Mouse (Mus musculus) kidney, embryonic 14.5 days (tissue): Measurements from ENCODE around the gene Ccz1. TPM values are rescaled to one million over a fixed set of nuclear protein-coding genes. Genes with fewer than 3 reads are reported as not detected.
A peak's percentile ranks its signal among the peaks of the same experiment; 100 is the strongest.
"Not testable (repeated sequence)": the region's sequence is repeated elsewhere in the genome, so short reads cannot be mapped to it uniquely, and the experiment has no call there.

Experiments
- ATAC-seq: fragments of 200-750 bp; cut with Nextera tagmentation; 2 replicates; pipeline ENCODE4 v1.8.0; 2017; ENCODE audit warnings: moderate number of reproducible peaks, mild to moderate bottlenecking, moderate TSS enrichment, moderate library complexity; ENCODE audit not compliant: low FRiP score, low TSS enrichment
- H3K27ac ChIP-seq: fragments of 300-500 bp; sonication (generic); 2 replicates; pipeline ENCODE4 v1.5.1; 2014; ENCODE audit warnings: low read depth, mild to moderate bottlenecking, low read length, moderate library complexity, mixed read lengths
- H3K27me3 ChIP-seq: fragments of 300-500 bp; sonication (generic); 2 replicates; pipeline ENCODE4 v1.6.1; 2014; ENCODE audit warnings: mild to moderate bottlenecking, low read length; ENCODE audit not compliant: control insufficient read depth, insufficient read depth
- H3K36me3 ChIP-seq: fragments of 300-500 bp; sonication (generic); 2 replicates; pipeline ENCODE4 v1.6.1; 2014; ENCODE audit warnings: low read length, mixed read lengths; ENCODE audit not compliant: control insufficient read depth, insufficient read depth
- H3K4me1 ChIP-seq: fragments of 300-500 bp; sonication (generic); 2 replicates; pipeline ENCODE4 v1.6.1; 2014; ENCODE audit warnings: low read length, mixed read lengths; ENCODE audit not compliant: control insufficient read depth, insufficient read depth
- H3K4me2 ChIP-seq: fragments of 300-500 bp; sonication (generic); replicated peaks from 2 replicates; pipeline ENCODE4 v1.6.1; 2014; ENCODE audit warnings: low read depth, mild to moderate bottlenecking, low read length
- H3K4me3 ChIP-seq: fragments of 300-500 bp; sonication (generic); 2 replicates; pipeline ENCODE4 v1.5.1; 2014; ENCODE audit warnings: mild to moderate bottlenecking, low read length
- H3K9ac ChIP-seq: fragments of 300-500 bp; sonication (generic); 2 replicates; pipeline ENCODE4 v1.6.1; 2014; ENCODE audit warnings: low read depth, mild to moderate bottlenecking, low read length, moderate library complexity
- H3K9me3 ChIP-seq: fragments of 300-500 bp; sonication (generic); 2 replicates; pipeline ENCODE4 v1.6.1; 2016; ENCODE audit warnings: low read length; ENCODE audit not compliant: control insufficient read depth
- WGBS: fragments of 180-500 bp; shearing (Covaris S2); extraction: QIAGEN DNeasy Blood & Tissue Kit; methylation state at CpG from one replicate; pipeline ENCODE4 v1.1.7; 2014; 5-methylcytosine and 5-hydroxymethylcytosine counted together
- polyA plus RNA-seq: library from polyadenylated mRNA; unstranded; fragments of >200 nt; fragmentation: Nextera tagmentation; extraction: Ambion mirVana; gene quantifications from 2 replicates; pipeline ENCODE4 v1.2.1, GENCODE M21; 2014

Ccz1 gene
- polyA plus RNA-seq, 1 experiment from 2014 or later, result 97.1 TPM

DNA sequence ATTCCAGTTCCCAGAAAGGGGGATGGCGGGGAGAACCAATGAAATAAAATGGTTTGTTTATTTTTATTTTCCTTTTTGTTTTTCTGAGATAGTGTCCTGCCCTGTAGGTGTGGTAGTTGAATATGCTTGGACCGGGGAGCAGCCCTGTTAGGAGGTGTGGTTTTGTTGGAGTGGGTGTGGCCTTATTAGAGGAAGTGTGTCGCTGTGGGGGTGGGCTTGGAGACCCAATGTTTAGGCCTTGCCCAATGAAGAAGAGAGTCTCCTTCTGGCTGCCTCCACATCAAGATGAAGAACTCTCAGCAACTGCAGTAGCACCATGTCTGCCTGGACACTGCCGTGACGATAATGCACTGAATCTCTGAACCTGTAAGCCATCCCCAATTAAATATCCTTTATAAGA is 25.2 kb upstream of the Ccz1 start:
- H3K9ac ChIP-seq, result no peak overlapping the region
- H3K4me3 ChIP-seq, result no peak overlapping the region
- no peak overlapping the region for H3K27ac ChIP-seq
- H3K36me3 ChIP-seq, result no peaks in the 10 kb centered on the region
- no peak overlapping the region for H3K4me2 ChIP-seq
- no peak for ATAC-seq
- H3K9me3 ChIP-seq, result peaks cover 3% of the 10 kb centered on the region; the same call in 1 of the 2 replicates
- no peaks in the 10 kb centered on the region for H3K4me1 ChIP-seq
- 94% methylated on average over 5 of the region's 5 CpGs for WGBS
- no peaks in the 10 kb centered on the region for H3K27me3 ChIP-seq

DNA sequence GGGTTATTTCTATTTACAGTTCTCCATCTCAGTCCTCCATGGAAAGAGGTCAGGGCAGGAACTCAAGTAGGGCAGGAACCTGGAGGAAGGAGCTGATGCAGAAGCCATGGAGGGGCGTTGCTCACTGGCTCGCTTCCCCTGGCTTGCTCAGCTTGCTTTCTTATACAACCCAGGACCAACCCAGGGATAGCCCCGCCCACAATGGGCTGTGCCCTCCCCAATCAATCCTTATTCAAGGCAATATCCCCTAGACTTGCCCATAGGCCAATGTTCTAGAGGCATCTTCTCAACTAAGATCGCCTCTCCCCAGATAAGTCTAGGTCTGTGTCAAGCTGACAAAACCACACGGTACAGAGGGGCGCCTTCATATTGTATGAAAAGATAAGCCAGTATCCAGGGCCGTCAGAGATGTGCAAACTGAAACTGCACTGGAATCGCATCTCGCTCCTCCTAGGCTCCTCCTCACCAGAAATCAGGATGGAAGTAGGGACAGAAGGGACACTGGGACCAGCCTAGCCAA is 24.5 kb upstream of the Ccz1 start:
- Histone ChIP-seq H3K27me3 (no peaks in the 10 kb centered on the region), H3K9ac (no peak overlapping the region), H3K9me3 (peaks cover 3% of the 10 kb centered on the region; the same call in 1 of the 2 replicates), H3K4me1 (no peaks in the 10 kb centered on the region), H3K36me3 (no peaks in the 10 kb centered on the region), H3K27ac (no peak overlapping the region), H3K4me3 (no peak overlapping the region), H3K4me2 (no peak overlapping the region)
- ATAC-seq, result no peak
- 84% methylated on average over 9 of the region's 9 CpGs for WGBS

DNA sequence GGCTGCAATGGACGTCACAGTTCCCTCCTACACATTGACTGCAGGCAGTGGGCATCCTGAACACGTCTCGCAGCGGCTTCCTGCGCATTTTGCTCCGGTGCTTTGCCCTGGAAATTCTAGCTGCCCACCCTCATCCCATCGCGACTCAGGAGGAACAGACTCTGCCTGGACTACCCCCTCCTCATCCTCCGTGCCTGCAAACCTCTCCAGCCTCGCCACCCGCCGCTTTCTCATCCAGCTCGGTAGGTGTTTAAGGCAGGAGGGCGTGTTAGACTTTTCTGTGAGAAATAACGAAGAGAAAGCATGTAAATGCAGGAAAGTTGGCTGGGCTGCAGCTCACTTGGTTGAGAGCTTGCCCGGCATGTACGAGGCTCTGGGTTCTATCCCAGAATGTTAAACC is 22.3 kb upstream of the Ccz1 start:
- Histone ChIP-seq H3K9ac (no peak overlapping the region), H3K36me3 (no peaks in the 10 kb centered on the region), H3K4me2 (no peak overlapping the region), H3K4me3 (no peak overlapping the region), H3K27ac (no peak overlapping the region), H3K9me3 (peaks cover 3% of the 10 kb centered on the region; the same call in 1 of the 2 replicates), H3K27me3 (no peaks in the 10 kb centered on the region), H3K4me1 (no peaks in the 10 kb centered on the region)
- ATAC-seq, result no peak
- WGBS, result 58% methylated on average over 17 of the region's 17 CpGs

DNA sequence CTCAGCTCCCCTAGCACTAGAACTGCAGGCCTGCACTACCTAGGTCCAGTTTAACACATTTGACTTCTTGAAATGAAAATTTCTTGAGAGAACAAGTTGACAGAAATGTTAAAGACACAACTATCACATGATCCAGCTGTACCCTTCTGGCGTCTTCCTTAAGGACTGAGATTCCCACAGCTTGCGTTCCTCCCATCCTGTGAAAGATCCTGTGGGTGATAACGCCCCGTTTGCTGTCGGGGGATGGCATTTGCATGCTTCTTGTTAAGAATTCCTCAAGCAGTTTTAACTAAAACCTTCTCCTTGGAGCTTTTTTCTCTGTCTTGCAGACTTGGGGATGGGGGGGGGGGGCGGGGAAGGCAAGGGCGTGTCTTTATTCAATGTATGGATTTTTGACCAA is 19.9 kb upstream of the Ccz1 start:
- 69% methylated on average over 7 of the region's 7 CpGs for WGBS
- Histone ChIP-seq H3K4me2 (no peak overlapping the region), H3K4me3 (no peak overlapping the region)

DNA sequence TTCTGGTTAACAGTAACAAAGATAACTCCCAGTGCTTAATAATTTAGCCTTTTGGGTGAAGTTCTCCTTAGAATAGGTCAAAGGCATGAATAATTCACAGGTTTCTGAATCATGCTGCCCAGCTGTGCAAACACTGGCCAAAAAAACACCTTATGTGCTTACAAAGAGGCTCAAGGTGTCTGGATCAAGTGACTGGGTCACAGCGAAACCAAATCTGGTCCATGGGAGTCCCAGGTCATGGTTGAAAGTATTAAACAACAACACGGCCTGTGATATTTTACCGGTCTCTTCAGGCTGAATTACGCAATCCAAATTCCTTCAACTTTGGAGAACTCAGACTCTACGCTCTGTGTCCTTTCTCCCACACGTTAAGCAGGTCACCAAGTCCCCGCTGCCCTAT is 17.8 kb upstream of the Ccz1 start:
- Histone ChIP-seq H3K9me3 (no peaks in the 10 kb centered on the region), H3K27me3 (no peaks in the 10 kb centered on the region), H3K27ac (no peak overlapping the region), H3K9ac (no peak overlapping the region), H3K4me1 (no peaks in the 10 kb centered on the region), H3K4me2 (no peak overlapping the region), H3K4me3 (no peak overlapping the region), H3K36me3 (no peaks in the 10 kb centered on the region)
- 37% methylated on average over 7 of the region's 7 CpGs for WGBS
- ATAC-seq, result peak; percentile 72

More for the DNA sequence above, 19.9 kb upstream of the Ccz1 start:
- H3K4me1 ChIP-seq, result no peaks in the 10 kb centered on the region
- H3K9ac ChIP-seq, result no peak overlapping the region
- no peaks in the 10 kb centered on the region for H3K36me3 ChIP-seq
- no peaks in the 10 kb centered on the region for H3K9me3 ChIP-seq
- H3K27me3 ChIP-seq, result no peaks in the 10 kb centered on the region
- no peak for ATAC-seq
- H3K27ac ChIP-seq, result no peak overlapping the region

DNA sequence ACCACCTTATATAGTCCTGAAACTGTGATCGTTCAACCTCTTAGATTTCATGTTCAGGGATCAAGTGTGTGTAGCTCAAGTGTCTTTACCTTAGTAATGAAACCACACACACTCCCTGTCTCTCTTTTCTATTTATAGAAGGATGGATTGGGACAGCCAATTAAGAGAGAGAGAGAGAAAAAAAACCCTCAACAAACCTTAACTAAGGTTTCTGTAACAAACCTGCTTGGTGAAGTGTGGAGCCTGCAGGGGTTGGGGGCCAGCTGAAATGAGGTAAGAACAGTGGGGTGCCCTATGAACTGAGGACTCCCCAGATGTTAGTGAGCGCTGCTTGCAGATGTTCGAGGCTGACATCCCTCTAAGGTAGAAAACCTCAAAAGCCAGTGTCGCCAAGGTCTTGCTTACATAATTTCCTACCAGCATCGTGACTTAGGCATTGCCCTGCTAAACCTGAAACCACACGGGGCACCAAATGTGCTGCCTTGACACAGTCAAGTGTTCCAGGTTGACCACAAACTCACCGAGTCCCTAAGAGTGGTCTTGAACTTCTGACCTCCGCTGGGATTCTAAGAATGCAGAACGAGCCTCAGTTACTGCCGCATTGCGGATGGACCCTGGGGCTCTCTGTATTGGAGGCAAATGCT is 12.1 kb upstream of the Ccz1 start, which contains the start of gene Ocm:
Gene Ocm (minus strand): TSS at position 51 of the 644 bp plus-strand sequence.
- ATAC-seq, result no peak
- Histone ChIP-seq H3K4me2 (no peak within 1 kb of the TSS), H3K36me3 (no peaks in the 10 kb centered on the region), H3K27ac (no peak within 1 kb of the TSS), H3K4me3 (no peak within 1 kb of the TSS), H3K9ac (no peak within 1 kb of the TSS), H3K27me3 (no peaks in the 10 kb centered on the region), H3K9me3 (no peaks in the 10 kb centered on the region), H3K4me1 (no peaks in the 10 kb centered on the region)
- 64% methylated on average over 11 of the region's 11 CpGs for WGBS

DNA sequence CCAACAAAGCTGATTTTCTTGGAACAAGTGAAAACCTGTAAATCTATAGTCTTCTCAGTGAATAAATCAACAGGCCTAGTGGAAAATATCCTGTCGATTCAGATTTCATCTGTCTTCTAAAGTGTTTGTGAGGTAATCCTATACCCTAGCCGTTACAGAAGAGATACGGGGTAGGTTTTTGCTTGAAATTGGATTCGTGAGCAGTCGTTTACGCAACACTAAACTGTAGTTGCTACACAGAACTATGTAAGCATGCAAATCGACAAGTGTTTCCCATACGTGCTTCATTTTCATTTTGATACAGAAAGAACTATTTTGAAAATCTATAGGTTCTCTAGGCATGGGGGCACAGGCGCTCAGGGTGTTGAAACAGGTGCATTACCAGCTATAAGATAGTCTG is 1.2 kb upstream of the Ccz1 start:
- Histone ChIP-seq H3K4me1 (no peaks in the 10 kb centered on the region), H3K27ac (no peak overlapping the region), H3K36me3 (peaks cover 18% of the 10 kb centered on the region), H3K9me3 (no peaks in the 10 kb centered on the region), H3K9ac (no peak overlapping the region), H3K4me2 (no peak overlapping the region), H3K4me3 (no peak overlapping the region), H3K27me3 (no peaks in the 10 kb centered on the region)
- WGBS, result 56% methylated on average over 9 of the region's 9 CpGs
- ATAC-seq, result no peak

DNA sequence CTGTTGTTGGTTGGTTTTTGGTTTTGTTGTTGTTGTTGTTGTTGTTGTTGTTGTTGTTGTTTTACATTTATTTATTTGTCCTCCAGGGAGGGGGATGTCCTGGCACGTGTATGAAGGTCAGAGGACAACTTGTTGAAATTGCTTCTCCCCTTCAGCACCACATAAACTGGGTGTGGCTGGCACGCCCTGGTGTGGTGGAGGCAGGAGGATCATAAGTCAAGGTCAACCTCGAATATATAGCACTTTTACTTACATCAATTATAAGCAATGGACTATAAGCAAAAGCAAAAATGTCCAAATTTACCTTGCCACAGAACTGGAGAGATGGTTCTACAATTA is 604 bp upstream of the Ccz1 start:
- Histone ChIP-seq H3K9me3 (no peaks in the 10 kb centered on the region), H3K4me3 (peak overlapping the region; percentile 74; the same call in 1 of the 2 replicates), H3K4me1 (no peaks in the 10 kb centered on the region), H3K36me3 (peaks cover 24% of the 10 kb centered on the region), H3K9ac (no peak overlapping the region), H3K4me2 (peak overlapping the region; percentile 34; the same call in 1 of the 2 replicates), H3K27me3 (no peaks in the 10 kb centered on the region), H3K27ac (no peak overlapping the region)
- 78% methylated on average over 3 of the region's 3 CpGs for WGBS
- no peak for ATAC-seq

DNA sequence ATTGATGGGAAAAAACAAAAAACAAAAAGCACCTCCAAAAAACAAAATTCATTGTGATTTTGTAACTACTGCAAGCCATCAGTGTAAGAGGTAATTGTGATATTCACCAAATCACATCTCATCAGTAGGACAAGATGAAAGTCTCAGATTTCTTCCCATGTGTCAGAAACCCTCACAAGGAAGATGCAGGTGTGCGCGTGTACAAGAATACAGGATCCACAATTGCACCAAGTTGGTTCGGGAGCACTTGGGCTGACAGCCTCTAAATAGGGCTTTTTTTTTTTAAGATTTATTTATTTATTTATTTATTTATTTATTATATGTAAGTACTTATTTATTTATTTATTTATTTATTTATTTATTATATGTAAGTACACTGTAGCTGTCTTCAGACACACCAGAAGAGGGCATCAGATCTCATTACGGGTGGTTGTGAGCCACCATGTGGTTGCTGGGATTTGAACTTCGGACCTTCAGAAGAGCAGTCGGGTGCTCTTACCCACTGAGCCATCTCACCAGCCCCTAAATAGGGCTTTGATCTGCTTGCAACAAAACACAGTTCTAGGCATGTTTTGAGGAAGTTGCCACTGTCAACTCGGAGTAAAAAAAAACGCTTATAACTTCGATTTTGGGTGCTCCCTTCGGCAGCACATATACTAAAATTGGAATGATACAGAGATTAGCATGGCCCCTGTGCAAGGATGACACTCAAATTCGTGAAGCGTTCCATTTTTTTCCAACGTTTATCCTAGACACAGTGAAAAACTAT is 1.1 kb downstream of the Ccz1 start:
- H3K27ac ChIP-seq, ATAC-seq, H3K9me3 ChIP-seq, H3K4me1 ChIP-seq, H3K27me3 ChIP-seq: not testable (repeated sequence)
- Histone ChIP-seq H3K4me2 (peak overlapping the region; percentile 60), H3K4me3 (peak overlapping the region; percentile 74; the same call in 1 of the 2 replicates), H3K36me3 (peaks cover 37% of the 10 kb centered on the region), H3K9ac (peak overlapping the region; percentile 86; the same call in 1 of the 2 replicates)
- WGBS, result 62% methylated on average over 12 of the region's 13 CpGs
